ENCODE assay signal across 8 mouse cellular contexts in genomic region chr13:6648669-6649233, GRCm38 (mm10). TPM values are rescaled to one million over a fixed set of nuclear protein-coding genes. Genes with fewer than 3 reads are reported as not detected.
A peak's percentile ranks its signal among the peaks of the same experiment; 100 is the strongest.
DNase-seq lines count a peak whose midpoint lies in the region; ATAC-seq and TF ChIP-seq lines count a peak whose summit lies in the region.

TSS of gene Pfkp (minus strand) at chr13:6648777.

- ATAC-seq in hindbrain, postnatal 0 days = peak; percentile 94
- ATAC-seq in megakaryocyte, adult 5-6 weeks (ENCODE audit: poor library complexity, severe bottlenecking) = peak; percentile 75

- no peaks in the 10 kb centered on the region for H3K27me3 ChIP-seq in hindbrain, postnatal 0 days (ENCODE audit: insufficient read depth, low read length)

- no peaks in the 10 kb centered on the region for H3K4me1 ChIP-seq in hindbrain, postnatal 0 days (ENCODE audit: insufficient read depth, low read length)

- intact Hi-C loops in gastrocnemius, adult 2 months (cut with DNase I) = no loop called here
- intact Hi-C loops in left cerebral cortex, adult 2 months (cut with DNase I) = no loop called here

- H3K9ac ChIP-seq in hindbrain, postnatal 0 days (replicated peaks; ENCODE audit: low read length) = peak within 1 kb of the TSS; percentile 68

- TF ChIP-seq CTCF in gastrocnemius, adult 2 months (IDR thresholded peaks at IDR 0.05) = no peak
- no peak for TF ChIP-seq CTCF in hindbrain, postnatal 0 days (IDR thresholded peaks at IDR 0.05; ENCODE audit: low read depth)
- no peak for TF ChIP-seq CTCF in left cerebral cortex, adult 2 months (IDR thresholded peaks at IDR 0.05)

- peak within 1 kb of the TSS; percentile 81 for H3K27ac ChIP-seq in gastrocnemius, adult 2 months
- peak within 1 kb of the TSS; percentile 82 for H3K27ac ChIP-seq in hindbrain, postnatal 0 days
- H3K27ac ChIP-seq in left cerebral cortex, adult 2 months = peak within 1 kb of the TSS; percentile 95

- peak; percentile 91 for DNase-seq in T-cell, adult 2 months (ENCODE audit: low spot score)
- DNase-seq in cerebellum, postnatal 4 days (ENCODE audit: low spot score in 2 of 2) = peak; percentile 78 to 83
- DNase-seq in gastrocnemius, adult 2 months = peak; percentile 93
- DNase-seq in hindbrain, postnatal 0 days (ENCODE audit: low spot score) = peak; percentile 95
- peak; percentile 96 to 98 for DNase-seq in left cerebral cortex, adult 2 months (ENCODE audit: extremely low spot score in 1 of 2, low spot score in 2 of 2)
- DNase-seq in right cerebral cortex, adult 2 months (ENCODE audit: low spot score in 2 of 2) = peak; percentile 95
- DNase-seq in urinary bladder, postnatal 14 days (ENCODE audit: low spot score) = peak; percentile 89

- H3K4me3 ChIP-seq in gastrocnemius, adult 2 months = peak within 1 kb of the TSS; percentile 88
- peak within 1 kb of the TSS; percentile 68 for H3K4me3 ChIP-seq in hindbrain, postnatal 0 days (ENCODE audit: low read length)
- peak within 1 kb of the TSS; percentile 78 for H3K4me3 ChIP-seq in left cerebral cortex, adult 2 months

- peak within 1 kb of the TSS; percentile 92 for H3K4me2 ChIP-seq in hindbrain, postnatal 0 days (ENCODE audit: low read depth, low read length)

- under 1% methylated on average over 34 of the region's 34 CpGs for WGBS in hindbrain, postnatal 0 days

- H3K9me3 ChIP-seq in hindbrain, postnatal 0 days (ENCODE audit: low read length) = no peaks in the 10 kb centered on the region

- H3K36me3 ChIP-seq in hindbrain, postnatal 0 days (ENCODE audit: insufficient read depth, low read length) = no peaks in the 10 kb centered on the region

RNA-seq across cellular contexts. Expression of gene Pfkp, which starts in this region (rescaled TPM):
- total RNA-seq in gastrocnemius, adult 2 months (2021) = 1 to 10 TPM; 4.0 to 5.8 TPM
- total RNA-seq in hindbrain, postnatal 0 days (2014; rRNA removed) = 179 and 233 TPM in 2 replicates
- 427 and 436 TPM in 2 replicates for polyA plus RNA-seq in hindbrain, postnatal 0 days (2015; fragmentation: Nextera tagmentation; extraction: Ambion mirVana)
- 100 to 1,000 TPM; 299 to 307 TPM for total RNA-seq in left cerebral cortex, adult 2 months (2021)
- total RNA-seq in megakaryocyte, adult 5-6 weeks (2015) = 51.1 and 66.3 TPM in 2 replicates
- total RNA-seq in megakaryocyte, adult 5-6 weeks (2017) = 90.5 and 94.6 TPM in 2 replicates

Comparison
In these comparisons a context has a peak if more than half of its experiments do, and no peak if none do; other contexts are left out.
1. Peak in every context shown above with its lines: DNase-seq, ATAC-seq, H3K4me3 ChIP-seq and H3K27ac ChIP-seq.
2. RNA of gene Pfkp (total RNA-seq): 299 to 307 TPM in left cerebral cortex, adult 2 months, 179 to 233 TPM in hindbrain, postnatal 0 days and 51.1 to 94.6 TPM in megakaryocyte, adult 5-6 weeks; 4.0 to 5.8 TPM in gastrocnemius, adult 2 months; every median in the first group is over 4 times any median in the second.